Mouse (Mus musculus) frontal cortex, postnatal 36 days (tissue): Measurements from ENCODE around the gene 2700049A03Rik.

Experiments used
- DNase-seq, 2 experiments: peaks; one replicate each; pipeline ENCODE4 v3.0.0; 2022; ENCODE audit warnings: low spot score in 2 of 2

2700049A03Rik gene

GRCm38 (mm10) chr12:71183736-71184135, 47.1 kb downstream of the 2700049A03Rik start:
- no peak for DNase-seq

GRCm38 (mm10) chr12:71184396-71184795, 47.7 kb downstream of the 2700049A03Rik start:
- no peak for DNase-seq

- no peak for DNase-seq
Measured at GRCm38 (mm10) chr12:71192705-71193104, 56.1 kb downstream of the 2700049A03Rik start.

GRCm38 (mm10) chr12:71197671-71198070, 61.0 kb downstream of the 2700049A03Rik start:
- peak; percentile 9 to 24 for DNase-seq

- DNase-seq = no peak
Measured at GRCm38 (mm10) chr12:71201753-71202152, 65.1 kb downstream of the 2700049A03Rik start.

GRCm38 (mm10) chr12:71204303-71204702, 67.7 kb downstream of the 2700049A03Rik start:
- no peak for DNase-seq

GRCm38 (mm10) chr12:71217191-71217590, 80.5 kb downstream of the 2700049A03Rik start:
- DNase-seq = no peak

- no peak for DNase-seq
Measured at GRCm38 (mm10) chr12:71217866-71218522, 81.3 kb downstream of the 2700049A03Rik start.

- DNase-seq = no peak
Measured at GRCm38 (mm10) chr12:71222761-71223160, 86.1 kb downstream of the 2700049A03Rik start.

GRCm38 (mm10) chr12:71227769-71228168, 91.1 kb downstream of the 2700049A03Rik start:
- DNase-seq = no peak

- DNase-seq = no peak
Measured at GRCm38 (mm10) chr12:71228925-71229649, 92.4 kb downstream of the 2700049A03Rik start.

GRCm38 (mm10) chr12:71231561-71231960, 94.9 kb downstream of the 2700049A03Rik start:
- DNase-seq = no peak

GRCm38 (mm10) chr12:71233426-71233825, 96.8 kb downstream of the 2700049A03Rik start:
- DNase-seq = no peak

- DNase-seq = no peak
Measured at GRCm38 (mm10) chr12:71237074-71237473, 100.4 kb downstream of the 2700049A03Rik start.

- DNase-seq = no peak
Measured at GRCm38 (mm10) chr12:71242791-71243190, 106.1 kb downstream of the 2700049A03Rik start.

GRCm38 (mm10) chr12:71244766-71245390, 108.2 kb downstream of the 2700049A03Rik start:
- no peak for DNase-seq

GRCm38 (mm10) chr12:71247191-71247590, 110.5 kb downstream of the 2700049A03Rik start:
- DNase-seq = no peak

GRCm38 (mm10) chr12:71249348-71249747, 112.7 kb downstream of the 2700049A03Rik start:
- peak in 1 of 2 experiments; percentile 4 for DNase-seq

GRCm38 (mm10) chr12:71252509-71253167, 116.0 kb downstream of the 2700049A03Rik start:
- no peak for DNase-seq

- DNase-seq = no peak
Measured at GRCm38 (mm10) chr12:71254779-71255178, 118.1 kb downstream of the 2700049A03Rik start.

- no peak for DNase-seq
Measured at GRCm38 (mm10) chr12:71258196-71258920, 121.7 kb downstream of the 2700049A03Rik start.
